Mouse (Mus musculus) left cerebral cortex, adult 2 months (tissue): ENCODE data around the gene Dclk2. TPM values are rescaled to one million over a fixed set of nuclear protein-coding genes. Genes with fewer than 3 reads are reported as not detected.

Experiments used
- DNase-seq, 2 experiments: peaks; one replicate each; pipeline ENCODE4 v3.0.0; 2021 to 2022; ENCODE audit warnings: low spot score in 2 of 2, mixed read lengths in 1 of 2; ENCODE audit errors: extremely low spot score in 1 of 2
- H3K27ac ChIP-seq: fragments of 200-600 bp; 2 replicates; pipeline ENCODE4 v1.8.1; 2022
- H3K4me3 ChIP-seq: fragments of 200-600 bp; 2 replicates; pipeline ENCODE4 v1.8.1; 2022
- CTCF ChIP-seq: fragments of 200-600 bp; IDR thresholded peaks from 2 replicates; pipeline ENCODE4 v1.8.1; 2022; ENCODE audit warnings: antibody characterized with exemption, mild to moderate bottlenecking, moderate library complexity
- intact Hi-C: fragments of 180-260 bp; cut with DNase I; formaldehyde crosslinking; loops from one replicate; pipeline ENCODE4 v1.15.1; 2025
- total RNA-seq, 2 experiments: library from RNA; stranded (reverse); gene quantifications; 2 replicates each; pipeline ENCODE4 v1.2.3; 2021

Dclk2 gene
- total RNA-seq, 2 experiments from 2014 or later, result 55.6 to 62.8 TPM

GRCm38 (mm10) chr3:86923686-86924085 lies 3.0 kb upstream of the Dclk2 start:
- TF ChIP-seq CTCF, result no peak
- DNase-seq, result no peak
- Histone ChIP-seq H3K4me3 (no peak overlapping the region), H3K27ac (no peak overlapping the region)
- intact Hi-C loops, result no loop called here

- peak overlapping the region; percentile 95 for H3K4me3 ChIP-seq
- intact Hi-C loops, result loop anchor here (2.0 kb wide), 2 partner anchors 113 to 699 kb away; no protein-coding TSS in a partner anchor
- TF ChIP-seq CTCF, result no peak
- no peak for DNase-seq
- peak overlapping the region; percentile 96 for H3K27ac ChIP-seq
These were observed 726 bp upstream of the Dclk2 start for GRCm38 (mm10) chr3:86921181-86921975.

GRCm38 (mm10) chr3:86919641-86920342 lies 860 bp downstream of the Dclk2 start:
- intact Hi-C loops, result loop anchor here (2.0 to 5.0 kb wide), 4 partner anchors 87 to 697 kb away; no protein-coding TSS in a partner anchor
- peak overlapping the region; percentile 95 for H3K4me3 ChIP-seq
- TF ChIP-seq CTCF, result no peak
- DNase-seq, result peak; percentile 37 to 61
- peak overlapping the region; percentile 96 for H3K27ac ChIP-seq

- intact Hi-C loops, result loop anchor here (5.0 kb wide), 2 partner anchors 85 to 130 kb away; no protein-coding TSS in a partner anchor
- TF ChIP-seq CTCF, result no peak
- no peak for DNase-seq
- Histone ChIP-seq H3K4me3 (no peak overlapping the region), H3K27ac (no peak overlapping the region)
These were observed 3.6 kb downstream of the Dclk2 start for GRCm38 (mm10) chr3:86917048-86917447.

- no peak overlapping the region for H3K4me3 ChIP-seq
- H3K27ac ChIP-seq, result no peak overlapping the region
- TF ChIP-seq CTCF, result no peak
- no peak for DNase-seq
- intact Hi-C loops, result loop anchor here (5.0 kb wide), 2 partner anchors 84 to 129 kb away; no protein-coding TSS in a partner anchor
These were observed 4.0 kb downstream of the Dclk2 start for GRCm38 (mm10) chr3:86916626-86917025.

- no peak for DNase-seq
- intact Hi-C loops, result loop anchor here (5.0 kb wide), 2 partner anchors 83 to 128 kb away; no protein-coding TSS in a partner anchor
- no peak overlapping the region for H3K4me3 ChIP-seq
- H3K27ac ChIP-seq, result no peak overlapping the region
- no peak; the same call in 1 of the 2 replicates for TF ChIP-seq CTCF
These were observed 5.4 kb downstream of the Dclk2 start for GRCm38 (mm10) chr3:86915291-86915690.

GRCm38 (mm10) chr3:86914316-86914715 lies 6.3 kb downstream of the Dclk2 start:
- no peak for TF ChIP-seq CTCF
- intact Hi-C loops, result no loop called here

GRCm38 (mm10) chr3:86898366-86898765 lies 22.3 kb downstream of the Dclk2 start:
- intact Hi-C loops, result no loop called here
- no peak for DNase-seq
- H3K4me3 ChIP-seq, result no peak overlapping the region
- no peak for TF ChIP-seq CTCF
- no peak overlapping the region for H3K27ac ChIP-seq

More at GRCm38 (mm10) chr3:86914316-86914715, 6.3 kb downstream of the Dclk2 start:
- H3K4me3 ChIP-seq, result no peak overlapping the region
- no peak overlapping the region for H3K27ac ChIP-seq
- no peak for DNase-seq

GRCm38 (mm10) chr3:86897551-86897950 lies 23.1 kb downstream of the Dclk2 start:
- peak overlapping the region; percentile 7; the same call in 1 of the 2 replicates for H3K27ac ChIP-seq
- intact Hi-C loops, result no loop called here
- no peak for DNase-seq

GRCm38 (mm10) chr3:86897066-86897465 lies 23.6 kb downstream of the Dclk2 start:
- Histone ChIP-seq H3K27ac (peak overlapping the region; percentile 7; the same call in 1 of the 2 replicates), H3K4me3 (no peak overlapping the region)
- no peak for TF ChIP-seq CTCF
- peak; percentile 31 to 44 for DNase-seq
- intact Hi-C loops, result no loop called here

More at GRCm38 (mm10) chr3:86897551-86897950, 23.1 kb downstream of the Dclk2 start:
- no peak overlapping the region for H3K4me3 ChIP-seq
- no peak for TF ChIP-seq CTCF

GRCm38 (mm10) chr3:86894491-86894890 lies 26.2 kb downstream of the Dclk2 start:
- intact Hi-C loops, result no loop called here
- Histone ChIP-seq H3K27ac (no peak overlapping the region), H3K4me3 (no peak overlapping the region)
- TF ChIP-seq CTCF, result no peak
- DNase-seq, result no peak

GRCm38 (mm10) chr3:86887512-86887911 lies 33.1 kb downstream of the Dclk2 start:
- TF ChIP-seq CTCF, result no peak
- DNase-seq, result no peak
- no peak overlapping the region for H3K4me3 ChIP-seq
- no peak overlapping the region for H3K27ac ChIP-seq
- intact Hi-C loops, result no loop called here
